Mouse (Mus musculus) urinary bladder, postnatal 4 days (tissue): ENCODE measurements around the gene Gpn1.
A peak's percentile ranks its signal among the peaks of the same experiment; 100 is the strongest.
"Not testable (repeated sequence)": the region's sequence is repeated elsewhere in the genome, so short reads cannot be mapped to it uniquely, and the experiment has no call there.

Source experiments
- DNase-seq, 2 experiments: peaks; one replicate each; pipeline ENCODE4 v3.0.0; 2021 to 2022; ENCODE audit warnings: low spot score in 2 of 2

Gene Gpn1

GRCm38 (mm10) chr5:31494513-31495297 is at the start of gene Gpn1:
Gene Gpn1, plus strand, starts transcription at chr5:31494741.
- DNase-seq: peak; percentile 83 to 89

- no peak for DNase-seq
Observed at GRCm38 (mm10) chr5:31451336-31451735, 43.2 kb upstream of the Gpn1 start.

DNA sequence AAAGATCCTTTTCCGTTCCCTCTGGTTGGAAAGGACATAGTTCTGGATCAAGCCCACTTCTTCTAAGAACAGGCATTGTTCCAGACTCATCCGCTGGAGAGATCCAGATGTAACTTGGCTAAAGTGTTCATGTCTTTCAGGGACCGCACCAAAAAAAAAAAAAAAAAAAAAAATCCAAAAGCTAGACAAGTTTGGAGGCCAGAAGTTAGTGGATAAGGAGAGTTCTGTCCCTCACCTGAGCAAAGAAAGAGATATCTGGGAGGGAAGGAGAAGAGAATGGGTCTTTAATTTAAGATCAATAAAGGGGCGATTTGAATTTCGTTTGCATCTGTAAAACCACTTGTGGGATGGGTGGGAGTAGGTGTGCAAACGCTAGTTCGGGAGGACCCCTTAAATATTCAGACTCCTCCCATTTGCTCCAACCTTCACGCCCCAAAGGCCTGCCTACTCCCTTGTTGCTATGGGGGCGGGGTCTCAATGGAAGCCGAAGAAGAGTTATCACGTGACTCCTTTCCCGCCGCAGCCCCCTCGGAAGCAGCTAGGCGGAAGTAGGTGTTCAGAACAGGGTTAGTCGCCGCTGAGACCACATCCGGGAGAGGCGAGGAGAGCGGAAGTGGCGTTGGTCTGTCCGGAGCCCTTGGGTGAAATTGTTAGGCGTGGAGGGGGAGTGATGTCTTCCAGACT is 42.5 kb upstream of the Gpn1 start, which contains the start of gene Zfp512:
Zfp512 (plus strand) TSS at position 554 of the 684 bp plus-strand sequence.
- peak; percentile 92 to 94 for DNase-seq

DNA sequence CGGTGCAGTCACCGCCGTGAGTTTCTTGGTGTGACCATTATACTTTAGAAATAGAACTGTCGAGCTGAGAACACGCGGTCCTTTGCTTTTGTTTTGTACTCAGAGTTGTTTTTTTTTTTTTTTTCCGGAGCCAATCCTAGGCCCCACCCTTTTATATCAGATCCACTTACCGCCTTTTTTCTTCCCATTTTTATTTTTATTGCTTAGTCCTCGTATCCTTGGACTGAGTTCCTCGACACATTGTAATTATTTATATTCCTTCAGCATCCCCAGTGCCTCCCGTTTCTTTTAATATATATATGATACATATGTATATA is 42.0 kb upstream of the Gpn1 start:
- DNase-seq: no peak

DNA sequence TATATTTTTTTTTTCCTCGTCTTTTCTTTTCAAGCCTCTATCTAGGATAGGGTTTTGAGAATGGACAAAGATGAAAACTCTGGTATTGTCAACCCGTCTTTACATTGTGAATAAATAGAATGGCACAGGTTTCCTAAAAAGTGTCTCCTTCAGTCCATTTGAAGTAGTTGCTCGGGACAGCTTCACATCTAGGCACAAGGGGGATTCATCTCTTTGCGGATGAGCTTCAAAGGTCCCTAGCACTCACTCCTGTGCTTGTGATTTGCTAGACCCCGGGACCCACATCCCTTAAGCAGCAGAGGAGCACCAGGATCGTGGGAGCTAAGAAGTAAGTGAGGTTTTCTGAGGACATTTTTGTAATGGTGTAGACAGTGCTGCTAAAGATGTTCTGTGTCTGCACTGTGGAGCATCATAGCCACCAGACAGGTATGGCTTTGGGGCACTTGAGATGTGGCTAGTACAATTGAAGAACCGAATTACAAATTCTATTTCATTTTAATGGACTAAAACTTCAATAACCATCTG is 41.6 kb upstream of the Gpn1 start:
- DNase-seq: no peak

GRCm38 (mm10) chr5:31467798-31468197 is 26.7 kb upstream of the Gpn1 start:
- no peak for DNase-seq

DNA sequence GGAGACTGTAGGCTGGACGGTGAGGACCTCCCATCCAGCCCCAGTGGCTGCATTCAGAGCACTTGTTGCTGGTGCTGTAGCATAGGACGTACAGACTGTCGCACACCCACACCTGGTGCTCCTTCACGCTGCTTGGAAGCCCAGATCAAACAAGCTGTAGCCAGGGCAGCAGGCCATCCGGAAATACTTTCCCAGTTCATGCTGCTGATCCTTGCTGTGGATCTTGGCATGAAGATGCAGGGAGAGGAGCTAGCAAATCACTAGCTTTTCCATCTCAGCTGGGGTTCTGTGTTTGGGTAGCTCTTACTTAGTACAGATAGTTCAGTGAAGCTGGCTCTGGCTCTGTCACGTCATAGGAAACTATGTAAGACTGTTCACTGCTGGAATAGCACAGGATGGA is 24.8 kb upstream of the Gpn1 start:
- no peak for DNase-seq

GRCm38 (mm10) chr5:31470334-31470733 is 24.2 kb upstream of the Gpn1 start:
- DNase-seq: peak in 1 of 2 experiments; percentile 73

DNA sequence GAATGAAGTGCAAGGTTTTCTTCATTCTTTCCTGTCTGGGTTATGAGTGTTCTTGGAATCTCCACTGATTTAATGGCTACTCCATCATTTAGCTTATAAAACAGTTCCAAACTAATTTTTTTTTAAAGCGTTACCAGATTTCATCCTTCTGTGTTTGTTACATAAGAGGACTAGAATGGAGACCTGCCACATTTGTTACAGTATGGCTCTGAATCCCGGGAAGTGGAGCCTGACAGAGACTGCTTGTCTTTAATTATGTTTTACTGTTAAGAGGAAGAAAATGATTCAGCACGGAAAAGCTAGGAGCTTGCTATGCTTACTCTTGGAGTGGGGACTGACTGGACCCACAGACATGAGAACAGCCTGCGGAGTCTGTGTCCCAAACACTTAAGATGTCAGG is 14.0 kb upstream of the Gpn1 start:
- DNase-seq: no peak

DNA sequence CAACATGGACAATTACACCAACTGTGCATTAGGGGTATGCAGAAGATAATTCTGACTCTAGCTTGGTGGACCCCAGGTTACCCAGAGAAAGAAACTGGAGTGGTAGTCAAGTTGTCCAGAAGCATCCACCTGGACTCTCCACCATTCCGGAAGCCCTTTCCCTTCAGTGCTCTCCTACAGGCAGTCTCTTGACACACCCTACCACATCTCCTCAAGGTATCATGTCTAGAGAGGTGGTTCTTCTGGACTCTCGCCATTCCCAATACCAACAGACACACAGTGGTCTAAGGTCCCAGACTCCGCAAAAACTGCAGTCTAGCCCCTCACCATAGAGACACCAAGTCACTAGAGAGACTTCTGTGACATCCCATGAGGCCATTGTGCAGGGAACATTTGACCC is 9.1 kb upstream of the Gpn1 start, which contains the start of gene 4930548H24Rik:
4930548H24Rik (plus strand) TSS at position 301 of the 400 bp plus-strand sequence.
- no peak for DNase-seq

GRCm38 (mm10) chr5:31487889-31488288 is 6.7 kb upstream of the Gpn1 start:
- DNase-seq: no peak

DNA sequence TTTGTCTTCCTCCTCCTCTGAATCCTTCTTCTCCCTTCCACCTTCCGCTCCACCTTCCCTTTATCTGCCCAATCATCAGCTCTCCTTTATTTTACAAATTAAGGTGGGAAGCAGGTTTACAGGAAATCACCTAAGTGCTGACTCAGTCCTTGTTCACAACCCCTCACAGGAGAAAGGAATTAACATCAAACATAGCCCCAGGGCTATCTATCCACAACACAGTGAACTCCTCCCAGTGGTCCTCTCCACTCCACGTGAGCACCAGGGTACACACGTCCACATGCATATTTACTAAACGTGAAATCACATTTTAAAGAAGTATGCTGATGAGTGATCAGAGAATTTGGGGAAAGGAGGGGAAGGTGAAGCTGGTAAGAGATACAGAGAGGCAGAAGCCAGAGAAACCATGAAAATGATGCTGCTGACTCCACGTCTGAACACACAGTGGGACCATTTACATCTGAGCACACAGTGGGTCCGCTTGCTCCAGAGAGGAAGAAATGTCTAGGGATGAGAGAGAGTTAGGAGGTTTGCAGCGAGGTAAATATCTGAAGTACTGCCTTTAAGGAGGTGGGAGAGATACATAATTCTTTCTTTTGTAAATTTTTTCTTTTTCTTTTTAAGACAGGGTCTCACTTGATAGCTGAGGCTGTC is 5.3 kb upstream of the Gpn1 start:
- no peak for DNase-seq

GRCm38 (mm10) chr5:31492031-31492430 is 2.5 kb upstream of the Gpn1 start:
- no peak for DNase-seq

- DNase-seq: no peak
Observed at GRCm38 (mm10) chr5:31504843-31505242, 10.3 kb downstream of the Gpn1 start.

DNA sequence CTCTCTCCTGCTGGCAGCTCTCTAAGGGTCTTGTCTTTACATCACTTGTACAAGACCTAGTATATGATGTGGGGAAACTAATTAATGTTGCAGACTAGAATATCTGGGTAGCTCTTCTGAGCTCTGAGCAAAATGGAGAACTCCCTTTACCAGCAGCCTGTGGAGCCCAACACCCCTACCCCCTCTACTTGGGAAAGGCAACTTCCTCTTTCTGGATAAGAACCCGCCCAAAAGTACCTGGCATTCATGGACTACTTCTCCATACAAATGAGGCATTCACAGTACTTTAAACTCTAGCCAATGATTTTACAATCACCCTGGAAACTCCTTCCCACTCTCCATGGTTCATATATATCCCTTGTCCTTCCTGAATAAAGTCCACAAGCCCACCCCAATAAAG is 17.9 kb downstream of the Gpn1 start:
- no peak for DNase-seq

DNA sequence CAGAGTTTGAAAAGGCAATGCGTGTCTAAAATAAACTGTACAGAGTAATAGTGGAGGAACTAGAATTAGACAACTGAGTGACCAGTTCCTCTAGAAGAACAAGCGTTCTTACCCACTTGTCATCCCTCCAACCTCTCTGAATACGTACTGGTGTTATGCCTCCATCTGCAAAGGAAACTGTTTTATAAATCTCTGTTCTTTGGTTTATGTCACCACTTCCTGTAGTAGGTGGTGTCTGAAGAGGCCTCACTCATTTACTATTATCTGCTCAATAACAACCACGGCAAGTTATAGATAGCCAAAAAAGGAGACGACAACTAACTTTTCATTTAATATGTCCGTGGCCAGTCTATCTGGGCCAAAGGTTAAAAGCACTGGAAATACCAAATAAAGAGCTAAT is 26.0 kb downstream of the Gpn1 start:
- DNase-seq: no peak

DNA sequence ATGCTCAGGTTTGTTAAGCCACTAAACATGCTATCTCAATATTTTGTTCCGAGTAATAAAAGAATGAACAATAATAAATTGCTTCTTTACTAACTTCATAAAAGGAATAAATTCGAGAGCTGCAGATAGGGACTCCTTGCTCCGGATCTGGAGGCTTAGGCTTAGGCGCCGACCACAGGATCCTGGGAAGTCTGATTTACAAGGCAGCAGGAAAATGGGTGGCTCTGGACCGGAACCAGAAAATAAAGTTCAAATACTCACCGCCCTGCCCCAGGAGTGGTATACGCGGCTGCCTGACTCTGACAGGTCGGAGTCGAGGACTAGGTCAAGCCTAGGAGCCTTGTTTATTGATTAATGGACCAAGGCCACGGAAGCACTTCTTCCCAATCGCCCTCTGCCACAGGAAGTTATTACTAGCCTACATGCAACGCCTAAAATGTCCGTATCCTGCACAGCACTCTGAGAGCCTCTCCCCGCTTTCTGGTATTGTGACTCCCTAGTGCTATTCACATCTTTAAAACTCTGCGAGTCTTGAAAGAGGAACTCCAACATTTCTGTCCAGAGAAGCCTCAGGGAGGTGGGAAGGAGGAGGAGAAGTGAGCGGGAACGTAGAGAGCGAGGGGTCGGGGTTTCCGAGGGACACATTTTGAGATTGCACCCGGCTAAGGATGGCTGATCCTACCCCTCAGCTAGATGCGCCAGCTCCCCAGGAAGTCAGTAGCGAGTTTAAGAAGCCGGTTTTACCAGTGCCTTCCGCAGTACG is 32.0 kb downstream of the Gpn1 start, which contains the start of gene Slc4a1ap:
Slc4a1ap (plus strand) TSS at position 642 of the 763 bp plus-strand sequence.
- peak; percentile 72 to 79 for DNase-seq

DNA sequence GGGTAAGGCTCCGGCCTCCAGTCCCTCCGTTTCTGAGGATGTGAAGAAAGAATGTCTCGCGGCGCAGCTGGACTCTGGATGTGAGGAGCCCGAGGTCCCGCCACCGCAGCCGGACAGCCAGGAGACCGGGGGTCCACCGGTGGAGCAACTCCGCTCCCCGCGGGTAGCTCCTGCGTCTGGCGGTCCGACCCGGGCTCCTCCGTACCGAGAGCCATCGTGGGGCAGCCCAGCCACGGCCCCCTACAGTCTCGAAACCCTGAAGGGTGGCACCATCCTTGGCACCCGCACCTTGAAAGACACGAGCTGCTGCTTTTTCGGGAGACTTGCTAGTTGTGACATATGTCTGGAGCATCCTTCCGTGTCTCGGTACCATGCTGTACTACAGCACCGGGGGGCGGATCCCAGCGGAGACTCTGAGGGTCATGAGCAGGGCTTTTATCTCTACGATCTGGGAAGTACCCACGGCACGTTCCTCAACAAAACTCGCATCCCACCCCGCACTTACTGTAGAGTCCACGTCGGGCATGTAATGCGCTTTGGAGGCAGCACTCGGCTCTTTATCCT is 32.7 kb downstream of the Gpn1 start:
- DNase-seq: no peak

- DNase-seq: not testable (repeated sequence)
Observed at GRCm38 (mm10) chr5:31527707-31528106, 33.2 kb downstream of the Gpn1 start, which contains the start of gene Supt7l. Gene Supt7l, minus strand, starts transcription at chr5:31527807.

GRCm38 (mm10) chr5:31528560-31528959 is 34.0 kb downstream of the Gpn1 start:
- no peak for DNase-seq

GRCm38 (mm10) chr5:31535228-31535627 is 40.7 kb downstream of the Gpn1 start:
- no peak for DNase-seq
